Mouse (Mus musculus) adrenal gland, postnatal 14 days (tissue): ENCODE results near the gene Cyp27b1. TPM values are rescaled to one million over a fixed set of nuclear protein-coding genes. Genes with fewer than 3 reads are reported as not detected.
A peak's percentile ranks its signal among the peaks of the same experiment; 100 is the strongest.

Experiments
- DNase-seq: peaks from one replicate; pipeline ENCODE4 v3.0.0; 2021; ENCODE audit warnings: mixed read lengths
- long read RNA-seq, 2 experiments: library from polyadenylated mRNA; stranded (forward); transcript quantifications; one replicate each; pipeline ENCODE4 v2.0.0; 2021
- total RNA-seq: library from RNA; stranded (reverse); gene quantifications from 2 replicates; pipeline ENCODE4 v1.2.3, GENCODE M21; 2021

The Cyp27b1 gene
- total RNA-seq = 0.26 and 0.41 TPM in 2 replicates
- long read RNA-seq, experiment 1 = 0 reads
- long read RNA-seq, experiment 2 = 0 reads

GRCm38 (mm10) chr10:127047954-127048353 lies at the start of gene Cyp27b1:
Cyp27b1 (plus strand) TSS chr10:127048250.
- no peak for DNase-seq

DNA sequence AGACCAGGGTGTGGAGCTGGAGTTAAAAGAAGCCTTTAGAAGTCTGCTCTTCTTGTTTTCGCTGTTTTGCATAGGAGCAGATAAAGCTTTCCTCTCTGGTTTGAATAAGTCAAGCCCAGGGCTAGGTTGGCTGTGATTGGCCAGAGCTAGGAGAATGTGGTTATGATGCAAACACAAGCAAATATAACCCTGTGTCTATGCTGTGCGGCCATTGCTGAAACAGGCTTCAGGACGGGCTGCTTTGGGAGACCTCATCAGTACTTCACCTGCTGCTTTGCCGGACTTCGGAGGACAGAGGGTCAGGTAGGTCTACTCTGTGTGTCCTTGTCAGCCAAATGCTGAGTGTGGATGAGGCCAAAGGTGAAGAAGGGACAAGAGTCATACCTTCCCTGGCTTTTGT lies 47.5 kb upstream of the Cyp27b1 start, which contains the start of gene Avil:
TSS of gene Avil (plus strand) at position 181 of the 400 bp plus-strand sequence.
- DNase-seq = no peak

DNA sequence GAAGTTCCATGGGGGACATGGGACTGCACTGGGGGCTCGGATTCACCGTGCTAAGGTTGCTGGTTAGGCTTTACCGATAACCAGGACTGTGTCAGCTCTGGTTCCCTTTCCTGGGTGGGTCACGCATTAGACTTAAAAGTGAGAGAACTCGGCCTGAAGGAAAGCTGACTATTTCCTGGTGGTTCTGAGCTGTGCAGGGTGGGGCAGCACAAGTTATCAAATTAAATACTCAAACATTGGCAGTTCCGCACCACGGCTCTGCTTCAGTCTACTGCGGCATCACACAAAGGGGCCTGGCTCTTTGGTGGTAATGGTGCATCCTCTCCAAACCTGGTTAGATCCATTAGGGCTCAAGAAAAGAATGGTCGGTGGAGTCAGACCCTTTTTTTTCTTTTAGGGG lies 46.8 kb upstream of the Cyp27b1 start:
- DNase-seq = no peak

- DNase-seq = no peak
Observed at GRCm38 (mm10) chr10:127002056-127002455, 46.0 kb upstream of the Cyp27b1 start.

- DNase-seq = no peak
Observed at GRCm38 (mm10) chr10:127002765-127003164, 45.3 kb upstream of the Cyp27b1 start.

DNA sequence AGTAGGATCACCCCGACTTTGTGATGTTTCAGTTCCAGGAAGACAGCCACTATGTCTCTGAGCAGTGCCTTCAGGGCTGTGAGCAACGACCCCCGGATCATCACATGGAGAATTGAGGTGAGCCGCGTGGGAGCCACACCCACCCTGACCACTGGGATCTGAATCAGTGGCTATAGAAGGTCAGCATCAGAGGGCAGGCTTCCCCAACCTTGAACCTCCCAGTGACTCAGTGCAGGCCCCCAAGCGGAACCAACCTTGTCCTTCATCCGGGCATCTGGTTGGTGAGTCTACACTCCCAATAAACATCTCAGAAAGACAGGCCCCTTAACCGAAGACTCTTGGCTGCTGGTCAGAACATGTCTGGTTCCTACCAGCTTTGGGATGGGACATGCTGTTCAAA lies 44.7 kb upstream of the Cyp27b1 start:
- DNase-seq = peak; percentile 81

- peak; percentile 56 for DNase-seq
Observed at GRCm38 (mm10) chr10:127003806-127004205, 44.2 kb upstream of the Cyp27b1 start.

DNA sequence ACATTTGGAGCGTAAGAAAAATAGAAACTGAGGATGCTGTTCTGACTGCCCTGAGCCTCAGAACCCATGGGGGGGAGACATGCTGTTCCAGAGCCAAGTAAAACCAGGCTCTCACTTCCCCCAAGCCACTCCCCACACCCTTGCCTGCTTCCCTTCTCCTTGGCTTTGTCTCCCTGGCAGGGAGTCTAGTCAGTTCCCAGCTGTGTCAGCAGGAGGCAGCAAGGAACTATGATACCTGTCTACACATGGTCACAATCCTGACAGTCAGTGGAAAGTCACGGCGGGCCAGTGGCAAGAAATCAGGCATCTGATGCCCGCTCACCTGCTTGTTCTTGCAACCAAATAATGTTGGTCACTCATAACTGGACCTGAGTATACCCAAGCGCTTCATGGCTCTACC lies 31.6 kb upstream of the Cyp27b1 start:
- peak; percentile 36 for DNase-seq

DNA sequence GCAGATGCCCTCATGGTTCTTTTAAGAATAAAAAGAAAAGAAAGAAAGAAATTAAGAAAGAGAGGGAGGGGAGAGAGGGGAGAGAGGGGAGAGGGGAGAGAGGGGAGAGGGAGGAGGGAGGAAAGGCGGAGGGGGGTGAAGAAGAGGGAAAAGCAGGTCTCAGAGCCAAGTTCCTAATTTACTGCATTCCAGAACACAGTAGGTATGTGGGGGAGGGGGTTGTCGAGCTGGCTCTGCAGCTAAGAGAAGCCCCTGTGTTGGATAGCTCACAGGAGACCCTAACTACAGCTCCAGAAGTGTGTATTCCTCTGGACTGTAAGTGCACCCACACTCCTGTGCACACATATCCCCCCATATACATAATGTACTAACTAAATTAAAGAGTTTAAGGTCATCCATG lies 31.0 kb upstream of the Cyp27b1 start:
- DNase-seq = no peak

DNA sequence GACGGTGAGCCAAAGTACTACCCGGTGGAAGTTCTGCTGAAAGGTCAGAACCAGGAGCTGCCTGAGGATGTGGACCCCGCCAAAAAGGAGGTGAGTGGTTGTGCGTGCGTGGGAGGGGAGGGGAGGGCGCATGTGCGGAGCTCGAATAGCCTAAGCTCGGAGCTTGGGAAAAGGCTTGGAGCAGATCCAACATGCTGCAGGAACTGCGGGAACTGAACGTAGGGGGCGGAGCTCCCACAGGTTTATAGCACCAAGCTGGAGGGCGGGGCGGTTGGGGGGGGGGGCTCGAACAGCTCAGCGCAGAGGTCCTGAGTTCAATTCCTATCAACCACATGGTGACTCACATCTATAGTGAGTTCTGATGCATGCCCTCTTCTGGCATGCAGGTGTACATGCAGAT lies 29.6 kb upstream of the Cyp27b1 start:
- no peak for DNase-seq

GRCm38 (mm10) chr10:127030336-127031296 lies 17.4 kb upstream of the Cyp27b1 start, which contains the start of gene Tsfm:
Tsfm (minus strand) TSS chr10:127030840.
- DNase-seq = peak; percentile 96

- DNase-seq = no peak
Observed at GRCm38 (mm10) chr10:127033301-127033741, 14.7 kb upstream of the Cyp27b1 start.

- no peak for DNase-seq
Observed at GRCm38 (mm10) chr10:127036273-127036672, 11.8 kb upstream of the Cyp27b1 start.

DNA sequence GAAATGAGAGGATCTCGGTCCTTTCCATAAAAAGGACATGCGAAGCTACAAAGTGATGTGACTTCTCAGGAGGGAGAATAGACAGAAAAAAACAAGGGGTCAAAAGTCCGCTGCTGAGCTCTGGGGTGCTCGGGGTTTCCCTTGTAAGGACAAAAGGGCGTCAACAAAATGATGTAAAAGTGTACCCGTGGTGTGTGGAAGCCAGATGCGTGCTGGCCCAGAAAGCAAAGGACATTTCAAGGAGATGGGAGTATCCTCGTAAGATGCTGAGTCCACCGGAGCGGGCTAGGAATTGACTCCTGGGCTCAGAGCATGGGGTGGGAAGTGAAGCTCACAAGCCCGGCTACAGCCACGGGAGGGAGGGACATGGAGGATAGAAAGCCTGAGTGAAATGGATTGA lies 10.4 kb upstream of the Cyp27b1 start:
- DNase-seq = no peak

DNA sequence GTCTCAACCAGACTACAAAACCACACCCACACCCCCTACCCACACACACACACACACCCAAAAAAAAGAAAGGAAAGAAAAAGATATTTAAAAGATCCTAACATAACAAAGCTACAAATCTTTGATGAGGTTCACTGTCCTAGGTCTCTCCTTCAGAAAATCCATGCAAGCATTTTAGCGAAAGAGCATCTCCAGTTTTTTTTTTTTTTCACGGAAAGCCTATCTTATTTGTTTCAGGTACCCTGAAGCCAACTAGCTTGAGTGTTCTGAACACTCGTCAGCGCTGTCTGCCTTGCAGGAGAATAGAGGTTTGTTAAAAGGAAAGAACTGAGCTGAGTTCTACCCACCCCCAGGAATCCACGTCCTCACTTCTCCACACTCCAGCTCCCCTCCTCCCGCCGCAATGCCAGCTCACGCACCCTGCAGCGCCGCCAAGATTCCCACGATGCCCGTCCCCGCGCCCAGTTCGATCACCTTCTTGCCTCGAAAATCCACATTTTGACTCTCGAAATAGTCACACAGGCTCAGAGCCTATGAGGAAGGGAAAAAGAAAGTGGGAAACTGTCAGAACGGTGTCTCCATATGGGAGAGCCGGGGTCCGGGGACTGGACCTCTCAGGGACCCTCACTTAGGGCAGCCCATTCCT lies 7.4 kb upstream of the Cyp27b1 start:
- peak; percentile 53 for DNase-seq

GRCm38 (mm10) chr10:127041274-127041766 lies 6.7 kb upstream of the Cyp27b1 start, which contains the start of the genes Mettl1 and Eef1akmt3:
Mettl1 (plus strand) TSS chr10:127041414.
Eef1akmt3 (minus strand) TSS chr10:127041513.
- DNase-seq = peak; percentile 40

DNA sequence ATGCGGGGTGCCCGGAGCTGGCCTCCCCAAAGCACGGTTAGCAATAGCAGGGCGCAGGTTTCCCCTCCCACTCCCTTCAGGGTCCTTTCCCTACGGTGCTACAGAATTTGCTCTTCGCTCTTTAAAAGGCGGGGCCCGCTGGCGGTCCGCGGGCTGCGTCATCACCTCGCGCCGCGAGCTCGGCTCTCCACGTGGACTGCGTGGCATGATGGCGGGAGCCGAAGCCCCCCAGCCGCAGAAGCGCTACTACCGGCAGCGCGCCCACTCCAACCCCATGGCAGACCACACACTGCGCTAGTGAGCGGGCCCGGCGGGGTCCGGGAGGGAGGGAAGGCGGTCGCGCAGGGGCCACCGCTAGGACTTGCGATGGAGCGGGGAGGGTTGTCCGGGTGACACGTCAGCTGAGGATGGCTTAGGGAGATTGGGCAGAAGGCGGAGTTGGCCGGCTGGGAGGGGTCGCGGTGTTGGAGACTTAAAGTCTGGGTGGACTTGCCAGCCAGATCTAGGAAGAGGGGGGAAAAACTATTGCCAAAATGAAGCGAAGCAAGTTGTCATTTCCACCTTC lies 6.2 kb upstream of the Cyp27b1 start:
- peak; percentile 93 for DNase-seq

DNA sequence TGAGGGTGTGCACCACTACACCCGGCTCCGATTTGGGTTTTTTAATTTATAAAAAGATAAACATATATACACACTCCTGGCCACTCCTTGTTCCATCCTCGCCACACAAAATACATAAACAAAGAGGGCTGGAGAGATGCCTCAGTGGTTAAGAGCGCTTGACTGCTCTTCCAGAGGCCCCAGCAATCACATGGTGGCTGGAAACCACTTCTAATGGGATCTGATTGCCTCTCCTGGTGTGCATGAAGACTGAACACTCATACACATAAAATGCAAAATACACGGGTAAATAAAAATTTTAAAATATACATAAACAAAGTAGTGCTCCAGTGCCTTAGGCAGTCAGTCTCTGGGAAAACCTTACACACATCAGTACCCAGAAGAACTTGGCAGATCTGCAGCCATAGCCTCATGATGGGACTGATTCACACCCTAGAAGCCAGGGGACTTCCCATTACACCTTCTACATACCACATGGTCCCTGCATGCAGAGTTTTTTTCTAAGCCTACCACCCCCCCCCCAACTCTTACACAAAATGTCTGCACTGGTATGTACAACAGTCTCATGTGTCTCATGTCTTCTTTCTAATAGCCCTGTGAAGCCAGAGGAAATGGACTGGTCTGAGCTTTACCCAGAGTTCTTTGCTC lies 5.5 kb upstream of the Cyp27b1 start:
- DNase-seq = no peak

GRCm38 (mm10) chr10:127043187-127043586 lies 4.9 kb upstream of the Cyp27b1 start:
- DNase-seq = no peak

DNA sequence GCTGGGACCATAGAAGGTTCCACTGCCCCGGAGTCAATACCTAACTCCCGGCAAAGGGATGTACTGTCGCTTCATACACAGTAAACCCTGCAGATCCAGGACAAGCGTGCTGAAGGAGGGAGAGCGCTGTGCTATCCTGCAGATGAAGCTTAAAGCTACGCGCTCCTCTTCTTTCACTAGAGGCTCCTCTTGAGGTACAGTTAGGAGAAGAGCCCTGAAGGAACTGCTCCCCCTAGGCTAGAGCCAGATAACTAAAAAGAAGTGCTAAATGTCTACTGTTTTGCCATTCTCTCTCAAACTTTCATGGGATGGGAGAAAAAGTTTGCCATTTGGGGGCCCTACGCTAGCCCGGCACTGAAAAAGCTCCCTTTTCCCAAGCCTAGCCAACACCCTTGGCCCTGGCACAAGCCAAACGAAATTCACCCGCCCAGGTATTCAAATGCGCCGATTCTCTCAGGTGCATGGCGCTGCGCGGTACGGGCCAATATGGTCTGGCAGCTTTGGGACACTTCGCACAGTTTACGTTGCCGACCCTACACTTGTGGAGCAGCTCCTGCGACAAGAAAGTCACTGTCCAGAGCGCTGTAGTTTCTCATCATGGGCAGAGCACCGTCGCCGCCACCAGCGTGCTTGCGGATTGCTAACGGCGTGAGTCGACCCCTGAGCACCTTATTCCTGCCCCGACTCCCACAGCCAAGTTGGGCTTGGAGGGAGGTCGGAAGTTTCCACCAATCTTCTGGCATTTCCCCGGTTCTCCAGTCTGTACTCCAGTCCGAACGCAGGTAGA lies 751 bp downstream of the Cyp27b1 start:
- DNase-seq = no peak
